Mouse (Mus musculus): ENCODE measurements around the gene 3110040N11Rik. TPM values are rescaled to one million over a fixed set of nuclear protein-coding genes. Genes with fewer than 3 reads are reported as not detected.

Gene 3110040N11Rik
- polyA plus RNA-seq, 1 experiment from 2014 or later: 46.3 TPM

DNA sequence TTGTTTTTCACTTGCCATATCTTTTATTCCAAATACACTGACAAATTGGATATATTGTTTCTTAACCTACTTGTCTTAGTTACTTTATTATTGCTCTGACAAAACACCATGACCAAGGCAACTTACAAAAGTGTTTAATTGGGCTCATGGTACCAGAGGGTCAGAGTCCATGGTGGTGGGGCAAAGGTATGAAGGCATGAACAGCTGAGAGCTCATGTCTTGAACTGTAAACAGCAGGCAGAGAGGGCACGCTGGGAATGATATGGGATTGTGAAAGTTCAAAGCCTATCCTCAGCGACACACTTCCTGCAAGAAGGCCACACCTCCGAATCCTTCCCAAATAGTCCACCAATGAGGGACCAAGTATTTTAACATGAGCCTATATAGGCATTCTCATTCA, 41.3 kb downstream of the 3110040N11Rik start:
- Histone ChIP-seq H3K27me3 (ENCODE audit: control insufficient read depth, insufficient read depth, low read length) (no peaks in the 10 kb centered on the region), H3K4me2 (no peak overlapping the region), H3K27ac (ENCODE audit: low read depth, low read length) (no peak overlapping the region), H3K36me3 (ENCODE audit: control insufficient read depth, insufficient read depth, low read length) (no peaks in the 10 kb centered on the region), H3K9ac (ENCODE audit: low read length) (no peak overlapping the region), H3K9me3 (ENCODE audit: control insufficient read depth, low read length) (no peaks in the 10 kb centered on the region; the same call in 1 of the 2 replicates), H3K4me3 (ENCODE audit: low read depth, low read length) (no peak overlapping the region), H3K4me1 (ENCODE audit: control insufficient read depth, insufficient read depth, low read length) (no peaks in the 10 kb centered on the region)
- 81% methylated on average over 3 of the region's 3 CpGs for WGBS
- DNase-seq (ENCODE audit: low spot score, missing footprints) (no peak), ATAC-seq (ENCODE audit: low FRiP score) (no peak)

DNA sequence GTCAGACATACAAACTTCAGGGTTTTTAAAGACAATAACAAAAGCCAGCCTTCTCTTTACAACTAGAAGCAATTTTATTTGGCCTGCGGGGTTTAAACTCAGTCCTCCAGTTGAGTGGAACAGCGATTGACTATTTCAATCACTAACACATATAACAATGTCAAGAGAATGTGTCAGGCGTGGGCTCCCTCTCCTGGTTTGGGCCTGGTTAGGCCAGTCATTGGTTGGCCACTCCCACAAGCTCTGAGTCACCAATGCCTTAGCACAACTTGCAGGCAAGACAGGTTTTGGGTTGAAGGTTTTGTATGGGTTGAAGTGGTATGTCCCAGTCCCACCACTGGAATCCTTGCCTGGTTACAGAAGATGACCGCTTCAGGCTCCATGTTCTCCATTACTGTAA, 45.1 kb downstream of the 3110040N11Rik start:
- DNase-seq (ENCODE audit: low spot score, missing footprints) (no peak), ATAC-seq (ENCODE audit: low FRiP score) (no peak)
- H3K9ac ChIP-seq (ENCODE audit: low read length): no peak overlapping the region
- no peaks in the 10 kb centered on the region for H3K27me3 ChIP-seq (ENCODE audit: control insufficient read depth, insufficient read depth, low read length)
- no peaks in the 10 kb centered on the region for H3K36me3 ChIP-seq (ENCODE audit: control insufficient read depth, insufficient read depth, low read length)
- 83% methylated on average over 4 of the region's 4 CpGs for WGBS
- H3K27ac ChIP-seq (ENCODE audit: low read depth, low read length): no peak overlapping the region
- H3K9me3 ChIP-seq (ENCODE audit: control insufficient read depth, low read length): no peaks in the 10 kb centered on the region; the same call in 1 of the 2 replicates
- no peak overlapping the region for H3K4me3 ChIP-seq (ENCODE audit: low read depth, low read length)
- H3K4me1 ChIP-seq (ENCODE audit: control insufficient read depth, insufficient read depth, low read length): no peaks in the 10 kb centered on the region
- no peak overlapping the region for H3K4me2 ChIP-seq

DNA sequence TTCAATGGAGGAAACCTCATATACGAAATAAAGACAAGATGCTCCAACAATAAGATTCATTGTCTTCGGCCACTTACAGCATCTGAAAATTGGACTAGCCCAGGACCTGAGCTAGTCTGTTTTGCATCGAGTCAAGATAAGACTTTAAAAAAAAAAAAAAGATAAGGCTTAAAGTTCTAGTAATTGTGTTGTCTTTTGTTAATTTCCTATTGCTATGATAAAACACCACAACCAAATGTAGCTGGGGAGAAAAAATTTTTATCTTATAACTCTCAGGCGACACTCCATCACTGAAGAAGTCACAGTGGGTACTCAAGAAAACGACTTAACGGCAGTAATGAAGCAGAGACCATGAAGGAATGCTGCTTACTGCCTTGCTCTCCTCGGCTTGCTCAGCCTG, 49.3 kb downstream of the 3110040N11Rik start:
- no peak for DNase-seq (ENCODE audit: low spot score, missing footprints)
- H3K4me2 ChIP-seq: no peak overlapping the region
- 90% methylated on average over 7 of the region's 7 CpGs for WGBS
- no peaks in the 10 kb centered on the region for H3K27me3 ChIP-seq (ENCODE audit: control insufficient read depth, insufficient read depth, low read length)
- H3K4me3 ChIP-seq (ENCODE audit: low read depth, low read length): no peak overlapping the region
- H3K9me3 ChIP-seq (ENCODE audit: control insufficient read depth, low read length): no peaks in the 10 kb centered on the region
- H3K36me3 ChIP-seq (ENCODE audit: control insufficient read depth, insufficient read depth, low read length): no peaks in the 10 kb centered on the region
- no peak for ATAC-seq (ENCODE audit: low FRiP score)
- no peak overlapping the region for H3K27ac ChIP-seq (ENCODE audit: low read depth, low read length)
- H3K4me1 ChIP-seq (ENCODE audit: control insufficient read depth, insufficient read depth, low read length): no peaks in the 10 kb centered on the region
- H3K9ac ChIP-seq (ENCODE audit: low read length): no peak overlapping the region

DNA sequence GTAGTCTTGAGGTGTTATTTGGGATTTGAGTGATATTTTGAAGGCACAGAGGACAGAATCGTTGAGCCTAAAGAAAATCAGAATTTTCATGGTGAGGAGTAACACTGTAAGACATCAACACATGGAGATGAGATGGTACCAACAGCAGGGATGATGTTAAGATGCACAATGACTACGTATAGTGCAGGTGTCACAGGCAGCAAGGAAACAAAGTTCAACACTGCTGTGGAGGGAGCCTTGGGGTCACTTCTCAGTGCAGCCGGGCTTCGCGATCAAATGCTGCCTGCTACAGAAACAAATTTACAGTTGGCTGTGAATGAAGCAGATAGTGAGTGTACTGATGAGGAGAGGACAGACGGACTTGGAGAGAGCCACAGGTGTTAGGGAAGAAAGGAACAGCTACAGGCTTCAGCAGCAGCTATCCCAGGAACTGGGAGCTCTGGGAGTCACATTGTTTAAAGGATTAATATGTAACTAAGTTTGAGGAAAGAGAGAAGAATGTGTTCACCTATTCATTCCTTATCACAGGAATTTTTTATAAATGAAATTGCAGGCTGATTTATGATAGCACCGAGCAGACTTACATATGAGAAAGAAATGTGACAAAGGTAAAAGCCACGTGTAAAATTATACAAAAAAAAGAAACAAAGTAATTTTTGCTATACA, 50.4 kb downstream of the 3110040N11Rik start:
- DNase-seq (ENCODE audit: low spot score, missing footprints) (no peak), ATAC-seq (ENCODE audit: low FRiP score) (no peak)
- Histone ChIP-seq H3K9me3 (ENCODE audit: control insufficient read depth, low read length) (no peaks in the 10 kb centered on the region), H3K4me3 (ENCODE audit: low read depth, low read length) (no peak overlapping the region), H3K27ac (ENCODE audit: low read depth, low read length) (no peak overlapping the region), H3K36me3 (ENCODE audit: control insufficient read depth, insufficient read depth, low read length) (no peaks in the 10 kb centered on the region), H3K27me3 (ENCODE audit: control insufficient read depth, insufficient read depth, low read length) (no peaks in the 10 kb centered on the region), H3K4me2 (no peak overlapping the region), H3K4me1 (ENCODE audit: control insufficient read depth, insufficient read depth, low read length) (no peaks in the 10 kb centered on the region), H3K9ac (ENCODE audit: low read length) (no peak overlapping the region)
- 82% methylated on average over 8 of the region's 8 CpGs for WGBS

DNA sequence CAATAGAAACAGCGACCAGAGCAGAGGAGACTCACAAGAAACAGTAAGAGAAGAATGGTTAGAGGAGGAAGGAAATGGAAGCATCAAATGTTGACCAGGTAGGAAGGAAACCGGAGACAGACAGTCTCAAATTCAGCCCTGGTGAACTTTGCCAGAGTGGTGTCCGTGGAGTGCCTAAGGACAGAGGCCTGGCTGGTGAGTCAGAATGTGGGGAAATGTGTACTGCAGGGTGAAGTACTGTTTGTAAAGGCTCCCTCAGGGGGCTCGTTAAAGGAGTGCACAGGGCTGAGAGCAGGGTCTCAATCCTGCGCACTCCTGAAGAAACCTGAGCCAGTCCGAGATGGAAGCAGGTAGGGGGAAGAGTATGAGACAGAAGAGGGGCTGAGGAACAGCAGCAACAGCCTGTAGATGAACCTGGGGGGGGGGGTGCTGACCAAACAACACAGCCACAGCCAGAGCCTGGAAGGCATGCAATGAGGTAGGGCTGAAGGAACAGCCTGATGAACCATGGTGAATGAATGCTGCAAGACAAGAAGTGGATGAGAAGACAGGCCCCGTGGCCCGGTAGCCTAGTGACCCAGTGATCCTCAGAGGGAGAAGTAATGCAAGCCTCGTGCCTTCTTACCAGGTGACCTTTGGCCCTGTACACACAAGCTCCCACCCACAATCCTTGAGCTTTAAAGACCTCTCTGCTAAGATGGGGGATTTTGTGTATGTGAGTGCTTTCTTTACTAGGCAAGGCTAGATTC, 53.8 kb downstream of the 3110040N11Rik start:
- H3K4me2 ChIP-seq: no peak overlapping the region
- no peak overlapping the region for H3K9ac ChIP-seq (ENCODE audit: low read length)
- H3K27me3 ChIP-seq (ENCODE audit: control insufficient read depth, insufficient read depth, low read length): no peaks in the 10 kb centered on the region
- H3K27ac ChIP-seq (ENCODE audit: low read depth, low read length): no peak overlapping the region
- no peaks in the 10 kb centered on the region for H3K9me3 ChIP-seq (ENCODE audit: control insufficient read depth, low read length)
- no peaks in the 10 kb centered on the region for H3K4me1 ChIP-seq (ENCODE audit: control insufficient read depth, insufficient read depth, low read length)
- 64% methylated on average over 9 of the region's 9 CpGs for WGBS
- ATAC-seq (ENCODE audit: low FRiP score): no peak
- no peak for DNase-seq (ENCODE audit: low spot score, missing footprints)
- H3K36me3 ChIP-seq (ENCODE audit: control insufficient read depth, insufficient read depth, low read length): no peaks in the 10 kb centered on the region
- no peak overlapping the region for H3K4me3 ChIP-seq (ENCODE audit: low read depth, low read length)

DNA sequence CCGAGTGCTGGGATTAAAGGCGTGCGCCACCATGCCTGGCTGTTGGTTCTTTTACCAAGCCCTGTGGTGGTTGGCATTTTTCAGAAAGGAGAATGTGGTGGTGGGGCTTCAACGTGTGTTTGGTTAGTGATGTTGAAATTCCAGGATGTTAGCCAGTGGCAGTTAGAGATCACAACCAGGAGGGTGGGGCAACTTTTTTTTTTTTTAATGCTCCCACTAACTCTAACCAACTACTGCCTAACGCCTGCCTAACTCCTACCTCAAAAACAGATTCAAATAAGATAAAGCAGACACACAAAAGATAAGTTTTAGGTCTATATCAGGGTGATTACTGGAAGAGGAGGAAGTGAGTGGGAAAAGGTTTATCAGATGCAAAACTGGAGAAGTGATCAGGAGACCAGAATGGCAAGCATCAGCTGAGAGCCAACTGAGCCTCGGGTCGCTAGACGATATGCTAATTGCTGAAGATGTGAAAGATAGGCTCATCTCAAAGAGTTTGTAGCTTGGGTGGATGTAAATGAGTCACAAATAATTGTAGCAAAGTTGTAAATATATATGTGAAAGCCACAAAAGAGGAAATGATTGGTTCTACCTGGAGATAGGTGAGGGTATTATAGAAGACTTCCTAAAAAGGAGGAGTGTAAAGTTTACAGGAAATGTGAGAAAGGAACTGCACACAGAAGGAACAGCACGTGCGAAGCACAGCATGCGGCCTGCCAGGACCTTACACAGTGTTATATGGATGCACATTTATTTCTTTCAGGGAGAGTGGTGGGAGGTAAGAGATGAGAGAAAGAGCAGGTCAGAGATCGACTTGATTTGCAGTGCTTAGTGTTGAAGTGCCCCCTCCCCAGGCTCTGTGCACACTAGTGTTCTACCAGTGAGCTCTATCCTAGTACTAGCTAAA, 56.8 kb downstream of the 3110040N11Rik start:
- H3K9me3 ChIP-seq (ENCODE audit: control insufficient read depth, low read length): no peaks in the 10 kb centered on the region
- H3K36me3 ChIP-seq (ENCODE audit: control insufficient read depth, insufficient read depth, low read length): no peaks in the 10 kb centered on the region
- H3K27me3 ChIP-seq (ENCODE audit: control insufficient read depth, insufficient read depth, low read length): no peaks in the 10 kb centered on the region
- DNase-seq (ENCODE audit: low spot score, missing footprints): no peak
- H3K27ac ChIP-seq (ENCODE audit: low read depth, low read length): no peak overlapping the region
- WGBS: 90% methylated on average over 12 of the region's 12 CpGs
- H3K4me3 ChIP-seq (ENCODE audit: low read depth, low read length): no peak overlapping the region
- no peaks in the 10 kb centered on the region for H3K4me1 ChIP-seq (ENCODE audit: control insufficient read depth, insufficient read depth, low read length)
- ATAC-seq (ENCODE audit: low FRiP score): no peak
- H3K9ac ChIP-seq (ENCODE audit: low read length): no peak overlapping the region
- H3K4me2 ChIP-seq: no peak overlapping the region

Other genes with a start within 250 kb of the 3110040N11Rik start
- 0.08 and 0.22 TPM in 2 replicates for gene Fsd2, start 222.5 kb downstream of the 3110040N11Rik start, polyA plus RNA-seq (2014; fragmentation: Nextera tagmentation; extraction: Ambion mirVana)
- gene Whamm, start 218.2 kb downstream of the 3110040N11Rik start, polyA plus RNA-seq (2014; fragmentation: Nextera tagmentation; extraction: Ambion mirVana): 4.2 and 5.7 TPM in 2 replicates
- 19.6 and 22.4 TPM in 2 replicates for gene Homer2, start 82.0 kb downstream of the 3110040N11Rik start, polyA plus RNA-seq (2014; fragmentation: Nextera tagmentation; extraction: Ambion mirVana)
- 147 and 160 TPM in 2 replicates for gene Ramac, start 26.6 kb downstream of the 3110040N11Rik start, polyA plus RNA-seq (2014; fragmentation: Nextera tagmentation; extraction: Ambion mirVana)
- gene Btbd1, start 40.0 kb upstream of the 3110040N11Rik start, polyA plus RNA-seq (2014; fragmentation: Nextera tagmentation; extraction: Ambion mirVana): 102 and 106 TPM in 2 replicates
- not detected in 2 replicates for gene Gm10160, start 66.3 kb upstream of the 3110040N11Rik start, polyA plus RNA-seq (2014; fragmentation: Nextera tagmentation; extraction: Ambion mirVana)
- 13.1 and 13.4 TPM in 2 replicates for gene Tm6sf1, start 69.5 kb upstream of the 3110040N11Rik start, polyA plus RNA-seq (2014; fragmentation: Nextera tagmentation; extraction: Ambion mirVana)
- 40.2 and 42.0 TPM in 2 replicates for gene Hdgfl3, start 145.0 kb upstream of the 3110040N11Rik start, polyA plus RNA-seq (2014; fragmentation: Nextera tagmentation; extraction: Ambion mirVana)
- gene Bnc1, start 202.8 kb upstream of the 3110040N11Rik start, polyA plus RNA-seq (2014; fragmentation: Nextera tagmentation; extraction: Ambion mirVana): 0.32 and 0.44 TPM in 2 replicates

Measured in midbrain, embryonic 11.5 days (tissue).